Mouse (Mus musculus): Measurements from ENCODE around the gene Gbe1. TPM values are rescaled to one million over a fixed set of nuclear protein-coding genes. Genes with fewer than 3 reads are reported as not detected.

Gbe1 gene
- polyA plus RNA-seq, 1 experiment from 2014 or later: 13.3 TPM

- H3K4me2 ChIP-seq (replicated peaks): no peak overlapping the region
- 61% methylated on average over 2 of the region's 2 CpGs for WGBS
- ATAC-seq: no peak
- no peaks in the 10 kb centered on the region for H3K9me3 ChIP-seq
- H3K4me1 ChIP-seq (replicated peaks): no peaks in the 10 kb centered on the region
- H3K36me3 ChIP-seq: no peaks in the 10 kb centered on the region
- no peak overlapping the region for H3K27ac ChIP-seq
- H3K9ac ChIP-seq (replicated peaks): no peak overlapping the region
- H3K4me3 ChIP-seq (replicated peaks): no peak overlapping the region
- H3K27me3 ChIP-seq: no peaks in the 10 kb centered on the region
Measured at GRCm38 (mm10) chr16:70330007-70330406, 16.3 kb downstream of the Gbe1 start.

DNA sequence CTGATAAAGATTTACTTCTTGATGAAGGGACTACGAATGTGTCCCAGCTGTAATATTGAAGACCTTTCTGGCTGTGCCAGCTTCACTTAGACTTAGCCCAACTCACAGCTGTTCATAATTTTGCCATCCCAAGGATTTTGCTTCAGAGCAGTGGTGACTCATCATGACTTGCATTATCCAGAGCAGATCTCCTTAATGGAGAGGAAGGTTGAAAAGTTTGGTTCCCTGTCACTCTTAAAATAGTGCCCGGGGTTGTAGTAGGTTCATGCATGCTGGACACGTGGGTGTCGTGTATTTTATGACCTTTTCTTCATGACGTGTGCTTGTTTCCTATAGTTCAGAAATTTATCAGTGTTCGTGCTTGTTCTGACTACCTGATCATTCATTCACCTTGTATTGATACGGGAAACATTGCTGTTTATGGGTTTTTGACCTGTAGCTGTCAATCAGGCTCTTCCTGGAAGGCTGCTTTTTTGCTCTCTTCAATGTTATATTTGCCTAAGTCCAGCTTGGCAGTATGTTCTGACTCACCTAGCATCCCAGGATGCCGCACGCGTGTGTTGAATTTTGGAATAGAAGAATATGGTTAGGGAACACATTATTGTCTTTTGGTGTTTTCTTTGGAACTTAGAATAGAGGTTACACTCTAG lies 17.0 kb downstream of the Gbe1 start:
- no peak overlapping the region for H3K9ac ChIP-seq (replicated peaks)
- H3K27ac ChIP-seq: no peak overlapping the region
- no peaks in the 10 kb centered on the region for H3K27me3 ChIP-seq
- no peak overlapping the region for H3K4me3 ChIP-seq (replicated peaks)
- ATAC-seq: no peak
- H3K9me3 ChIP-seq: no peaks in the 10 kb centered on the region
- no peak overlapping the region for H3K4me2 ChIP-seq (replicated peaks)
- H3K36me3 ChIP-seq: no peaks in the 10 kb centered on the region
- H3K4me1 ChIP-seq (replicated peaks): no peaks in the 10 kb centered on the region
- 95% methylated on average over 10 of the region's 10 CpGs for WGBS

DNA sequence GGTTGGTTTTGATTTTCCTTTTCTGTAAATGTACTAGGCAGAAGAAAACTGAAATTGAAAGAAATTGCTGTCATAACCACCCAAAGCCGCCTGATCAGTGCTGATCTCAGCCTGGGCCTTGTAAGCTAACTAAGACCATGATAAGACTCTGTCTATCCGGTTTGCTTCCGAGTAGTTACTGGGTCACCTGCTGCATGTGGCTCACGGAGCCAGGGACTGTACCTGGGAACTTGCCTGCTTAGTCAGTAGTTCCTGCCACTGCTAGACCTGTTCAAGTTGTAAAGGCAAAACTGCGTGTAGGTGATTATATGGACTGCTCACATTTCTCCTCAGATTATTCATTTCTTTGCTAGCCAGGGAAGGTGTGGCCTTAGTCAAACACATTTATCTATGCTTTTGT lies 21.1 kb downstream of the Gbe1 start:
- ATAC-seq: no peak
- 96% methylated on average over 5 of the region's 5 CpGs for whole genome bisulfite sequencing
- H3K9ac ChIP-seq (replicated peaks): no peak overlapping the region

GRCm38 (mm10) chr16:70335472-70335871 lies 21.7 kb downstream of the Gbe1 start:
- H3K9ac ChIP-seq (replicated peaks): no peak overlapping the region
- no peaks in the 10 kb centered on the region for H3K36me3 ChIP-seq
- no peaks in the 10 kb centered on the region for H3K4me1 ChIP-seq (replicated peaks)
- H3K27me3 ChIP-seq: no peaks in the 10 kb centered on the region
- H3K27ac ChIP-seq: no peak overlapping the region
- no peaks in the 10 kb centered on the region for H3K9me3 ChIP-seq
- no peak overlapping the region for H3K4me2 ChIP-seq (replicated peaks)
- no peak for ATAC-seq
- H3K4me3 ChIP-seq (replicated peaks): no peak overlapping the region

More for the DNA sequence above, 21.1 kb downstream of the Gbe1 start:
- no peaks in the 10 kb centered on the region for H3K36me3 ChIP-seq
- H3K27ac ChIP-seq: no peak overlapping the region
- no peaks in the 10 kb centered on the region for H3K27me3 ChIP-seq
- H3K4me2 ChIP-seq (replicated peaks): no peak overlapping the region
- no peaks in the 10 kb centered on the region for H3K9me3 ChIP-seq
- H3K4me1 ChIP-seq (replicated peaks): no peaks in the 10 kb centered on the region
- no peak overlapping the region for H3K4me3 ChIP-seq (replicated peaks)

- Histone ChIP-seq H3K9ac (replicated peaks) (no peak overlapping the region), H3K4me3 (replicated peaks) (no peak overlapping the region), H3K4me1 (replicated peaks) (no peaks in the 10 kb centered on the region), H3K27ac (no peak overlapping the region), H3K27me3 (no peaks in the 10 kb centered on the region), H3K4me2 (replicated peaks) (no peak overlapping the region), H3K36me3 (no peaks in the 10 kb centered on the region), H3K9me3 (no peaks in the 10 kb centered on the region)
- no peak for ATAC-seq
- WGBS: 91% methylated on average over 3 of the region's 3 CpGs
Measured at GRCm38 (mm10) chr16:70337661-70338060, 23.9 kb downstream of the Gbe1 start.

- H3K36me3 ChIP-seq: no peaks in the 10 kb centered on the region
- no peaks in the 10 kb centered on the region for H3K27me3 ChIP-seq
- H3K9me3 ChIP-seq: no peaks in the 10 kb centered on the region
- H3K4me1 ChIP-seq (replicated peaks): no peaks in the 10 kb centered on the region
- H3K4me3 ChIP-seq (replicated peaks): no peak overlapping the region
- H3K4me2 ChIP-seq (replicated peaks): no peak overlapping the region
- H3K9ac ChIP-seq (replicated peaks): no peak overlapping the region
- 78% methylated on average over 1 of the region's 1 CpGs for WGBS
- ATAC-seq: no peak
- H3K27ac ChIP-seq: no peak overlapping the region
Measured at GRCm38 (mm10) chr16:70344496-70344895, 30.7 kb downstream of the Gbe1 start.

- Histone ChIP-seq H3K9ac (replicated peaks) (no peak overlapping the region), H3K4me1 (replicated peaks) (no peaks in the 10 kb centered on the region), H3K4me2 (replicated peaks) (no peak overlapping the region), H3K36me3 (no peaks in the 10 kb centered on the region), H3K27me3 (no peaks in the 10 kb centered on the region), H3K4me3 (replicated peaks) (no peak overlapping the region), H3K27ac (no peak overlapping the region), H3K9me3 (no peaks in the 10 kb centered on the region)
- WGBS: 63% methylated on average over 10 of the region's 10 CpGs
- ATAC-seq: no peak
Measured at GRCm38 (mm10) chr16:70345607-70346006, 31.9 kb downstream of the Gbe1 start.

GRCm38 (mm10) chr16:70350011-70350410 lies 36.3 kb downstream of the Gbe1 start:
- H3K4me2 ChIP-seq (replicated peaks): no peak overlapping the region

DNA sequence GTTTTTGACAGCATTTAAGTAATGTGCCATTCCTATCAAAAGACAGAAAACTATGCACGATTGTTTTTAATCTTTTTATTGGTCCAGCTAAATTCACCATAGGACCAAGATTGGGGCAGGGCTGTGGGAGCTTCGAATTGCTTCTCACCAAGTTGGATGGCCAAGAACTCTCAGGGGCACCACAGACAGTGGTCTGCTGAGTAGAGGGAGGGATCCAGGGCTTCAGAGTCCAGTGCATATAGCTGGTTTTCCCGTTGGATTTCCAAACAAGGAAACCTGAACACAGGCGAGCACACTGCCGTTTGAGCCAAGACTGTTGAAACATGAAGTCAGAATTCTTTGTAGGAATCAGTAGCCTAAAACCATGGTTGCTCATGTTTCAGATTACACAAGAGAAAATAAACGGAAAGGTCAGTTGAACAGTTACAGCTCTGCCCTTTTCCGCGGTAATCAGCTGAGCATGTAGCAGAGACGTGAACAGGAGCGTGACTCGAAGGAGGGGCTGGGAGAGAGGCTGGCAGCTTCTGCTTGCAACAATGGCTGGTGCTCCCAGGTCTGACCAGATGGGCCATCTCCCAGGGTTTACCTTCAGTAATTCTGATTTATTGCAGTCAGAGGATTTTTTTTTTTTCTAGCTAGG lies 38.0 kb downstream of the Gbe1 start:
- 0 out of 2 replicates have a peak overlapping the region, but pooled peaks have one; percentile 10 for H3K4me2 ChIP-seq (replicated peaks)
- no peak for ATAC-seq

More at GRCm38 (mm10) chr16:70350011-70350410, 36.3 kb downstream of the Gbe1 start:
- ATAC-seq: no peak
- H3K4me3 ChIP-seq (replicated peaks): no peak overlapping the region
- 90% methylated on average over 8 of the region's 8 CpGs for WGBS
- H3K36me3 ChIP-seq: no peaks in the 10 kb centered on the region
- no peak overlapping the region for H3K9ac ChIP-seq (replicated peaks)
- no peaks in the 10 kb centered on the region for H3K4me1 ChIP-seq (replicated peaks)
- H3K27ac ChIP-seq: no peak overlapping the region
- H3K9me3 ChIP-seq: no peaks in the 10 kb centered on the region
- H3K27me3 ChIP-seq: no peaks in the 10 kb centered on the region

GRCm38 (mm10) chr16:70352571-70352970 lies 38.8 kb downstream of the Gbe1 start:
- Histone ChIP-seq H3K4me3 (replicated peaks) (no peak overlapping the region), H3K9me3 (peaks cover 3% of the 10 kb centered on the region; the same call in 1 of the 2 replicates), H3K4me1 (replicated peaks) (no peaks in the 10 kb centered on the region), H3K36me3 (no peaks in the 10 kb centered on the region), H3K27me3 (no peaks in the 10 kb centered on the region), H3K4me2 (replicated peaks) (no peak overlapping the region), H3K27ac (no peak overlapping the region), H3K9ac (replicated peaks) (no peak overlapping the region)
- no peak for ATAC-seq
- 74% methylated on average over 3 of the region's 3 CpGs for WGBS

More for the DNA sequence above, 38.0 kb downstream of the Gbe1 start:
- no peak overlapping the region for H3K4me3 ChIP-seq (replicated peaks)
- WGBS: 66% methylated on average over 11 of the region's 11 CpGs
- peaks cover 3% of the 10 kb centered on the region; the same call in 1 of the 2 replicates for H3K9me3 ChIP-seq
- no peaks in the 10 kb centered on the region for H3K36me3 ChIP-seq
- H3K27ac ChIP-seq: no peak overlapping the region
- no peak overlapping the region for H3K9ac ChIP-seq (replicated peaks)
- H3K4me1 ChIP-seq (replicated peaks): no peaks in the 10 kb centered on the region
- no peaks in the 10 kb centered on the region for H3K27me3 ChIP-seq

GRCm38 (mm10) chr16:70353058-70353457 lies 39.3 kb downstream of the Gbe1 start:
- no peak for ATAC-seq
- 35% methylated on average over 2 of the region's 2 CpGs for WGBS

DNA sequence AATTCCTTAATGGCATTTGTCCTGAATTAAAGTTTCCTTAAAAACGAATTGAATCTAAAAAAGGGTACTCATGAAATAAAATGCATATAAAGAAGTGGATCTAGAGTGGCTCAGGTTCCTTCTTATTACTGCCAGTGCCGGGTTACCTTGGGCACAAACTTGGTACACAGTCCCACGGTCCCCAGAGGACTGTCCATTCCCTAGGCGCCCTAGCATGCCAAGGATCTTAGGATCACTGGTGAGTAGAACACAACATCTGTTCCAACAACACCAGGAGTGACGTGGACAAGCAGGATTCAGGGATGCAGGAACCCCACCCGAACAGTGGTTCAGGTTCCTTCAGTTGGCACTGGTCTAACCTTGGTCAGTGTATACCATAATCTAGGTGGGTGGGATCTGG lies 44.6 kb downstream of the Gbe1 start:
- no peak for ATAC-seq
- H3K4me2 ChIP-seq (replicated peaks): no peak overlapping the region
- 95% methylated on average over 6 of the region's 6 CpGs for WGBS
- H3K9ac ChIP-seq (replicated peaks): no peak overlapping the region
- H3K9me3 ChIP-seq: peaks cover 3% of the 10 kb centered on the region; the same call in 1 of the 2 replicates
- no peak overlapping the region for H3K27ac ChIP-seq
- H3K27me3 ChIP-seq: no peaks in the 10 kb centered on the region
- H3K4me1 ChIP-seq (replicated peaks): no peaks in the 10 kb centered on the region
- H3K4me3 ChIP-seq (replicated peaks): no peak overlapping the region
- H3K36me3 ChIP-seq: no peaks in the 10 kb centered on the region

More at GRCm38 (mm10) chr16:70353058-70353457, 39.3 kb downstream of the Gbe1 start:
- Histone ChIP-seq H3K4me2 (replicated peaks) (no peak overlapping the region), H3K27ac (no peak overlapping the region), H3K27me3 (no peaks in the 10 kb centered on the region), H3K4me3 (replicated peaks) (no peak overlapping the region), H3K9me3 (peaks cover 3% of the 10 kb centered on the region; the same call in 1 of the 2 replicates), H3K4me1 (replicated peaks) (no peaks in the 10 kb centered on the region), H3K36me3 (no peaks in the 10 kb centered on the region), H3K9ac (replicated peaks) (no peak overlapping the region)

Measured in midbrain, embryonic 13.5 days (tissue).